Mouse (Mus musculus) gastrocnemius, postnatal 36 days (tissue): ENCODE measurements at regions not wholly inside any gene's neighbourhood (a gene's known extent, or its start where the extent isn't known, plus 50 kb on each side); places are given as distances from the start of the nearest gene placed in this dataset.

Experiments used
- DNase-seq, 2 experiments: peaks; one replicate each; pipeline ENCODE4 v3.0.0; 2022
- intact Hi-C: fragments of 180-260 bp; cut with DNase I; formaldehyde crosslinking; loops from one replicate; pipeline ENCODE4 v1.15.1; 2025

DNA sequence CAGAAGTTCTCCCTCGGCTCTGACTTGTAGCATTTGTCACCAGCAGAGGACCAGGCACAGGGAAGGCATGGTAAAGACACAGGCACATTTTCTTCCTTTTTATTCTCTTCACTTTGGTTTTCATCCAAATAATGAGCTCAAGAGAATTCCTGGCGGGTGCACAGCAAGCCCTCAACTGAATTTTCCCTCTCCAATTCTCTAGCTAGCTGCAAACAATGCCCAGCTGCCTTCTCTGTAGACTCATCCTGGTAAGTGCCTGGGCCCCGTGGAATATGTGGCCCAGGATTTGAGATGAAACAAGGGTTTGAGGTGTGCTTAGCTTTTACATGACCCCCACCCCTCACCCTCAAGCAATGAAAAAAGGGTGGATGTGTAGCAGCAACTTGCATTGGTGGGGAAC, 90.4 kb downstream of the Otol1 start:
- intact Hi-C loops, result no loop called here
- no peak for DNase-seq

GRCm38 (mm10) chr3:70102091-70102490, 94.7 kb downstream of the Otol1 start:
- no peak for DNase-seq
- intact Hi-C loops, result no loop called here

DNA sequence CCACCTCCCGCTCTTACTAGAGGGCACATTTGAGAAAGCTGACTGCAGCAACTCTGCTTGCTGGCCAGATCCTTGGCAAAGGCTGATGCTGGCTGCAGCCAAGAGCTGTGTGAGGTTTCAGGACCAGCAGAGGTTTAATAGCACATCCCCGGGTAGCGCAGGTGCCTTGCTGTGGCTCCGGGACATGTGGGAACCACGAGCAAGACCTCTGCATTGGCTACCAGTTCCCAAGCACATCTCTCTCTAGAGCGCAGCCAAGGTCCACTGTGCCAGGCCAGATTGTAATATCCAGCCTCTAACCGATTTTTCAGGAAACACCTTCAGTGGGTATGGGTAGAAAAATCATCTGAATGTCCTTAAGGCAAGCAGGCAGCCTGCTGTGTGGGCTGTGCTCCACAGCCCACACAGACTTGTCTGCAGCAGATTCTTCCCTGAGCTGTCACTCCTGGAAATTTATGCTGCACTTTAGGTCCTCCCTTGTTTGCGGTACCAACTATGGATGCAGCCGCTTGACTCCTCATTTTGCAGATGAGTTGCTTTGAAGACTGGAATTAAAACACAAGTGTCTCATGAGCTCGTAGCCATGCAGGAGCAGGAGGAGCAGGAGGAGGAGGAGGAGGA, 95.3 kb downstream of the Otol1 start:
- DNase-seq, result no peak
- intact Hi-C loops, result no loop called here

- intact Hi-C loops, result loop anchor here (2.0 kb wide), 1 partner anchor 303 kb away; no protein-coding TSS in a partner anchor
- peak; percentile 35 to 37 for DNase-seq
These were observed 96.8 kb downstream of the Otol1 start for GRCm38 (mm10) chr3:70103983-70104827.

- DNase-seq, result peak; percentile 12 to 32
- intact Hi-C loops, result loop anchor here (2.0 kb wide), 1 partner anchor 302 kb away; no protein-coding TSS in a partner anchor
These were observed 97.5 kb downstream of the Otol1 start for GRCm38 (mm10) chr3:70104828-70105399.

- intact Hi-C loops, result loop anchor here (2.0 kb wide), 1 partner anchor 301 kb away; no protein-coding TSS in a partner anchor
- DNase-seq, result no peak
These were observed 98.1 kb downstream of the Otol1 start for GRCm38 (mm10) chr3:70105561-70105960.

DNA sequence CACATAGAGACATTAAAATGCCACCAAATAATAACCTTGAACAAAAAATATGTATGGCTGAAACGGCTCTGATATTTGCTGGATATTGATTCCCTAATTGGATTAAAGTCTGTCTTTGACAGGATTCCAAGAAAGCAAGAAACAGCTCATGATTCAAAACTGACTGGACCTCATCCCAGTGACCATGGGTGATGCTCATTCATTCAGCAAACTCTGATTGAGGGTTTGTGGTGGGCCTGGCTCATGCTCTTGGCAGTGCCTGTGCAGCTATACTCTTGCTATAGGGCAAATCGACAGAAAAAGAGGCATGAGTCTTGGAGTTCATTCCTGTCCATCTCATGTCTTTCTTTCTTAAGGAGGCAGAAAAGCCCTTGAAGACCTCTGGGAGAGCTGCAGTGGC, 98.7 kb downstream of the Otol1 start:
- no peak for DNase-seq
- intact Hi-C loops, result no loop called here

GRCm38 (mm10) chr3:70126212-70126611, 118.8 kb downstream of the Otol1 start:
- DNase-seq, result no peak
- intact Hi-C loops, result no loop called here

DNA sequence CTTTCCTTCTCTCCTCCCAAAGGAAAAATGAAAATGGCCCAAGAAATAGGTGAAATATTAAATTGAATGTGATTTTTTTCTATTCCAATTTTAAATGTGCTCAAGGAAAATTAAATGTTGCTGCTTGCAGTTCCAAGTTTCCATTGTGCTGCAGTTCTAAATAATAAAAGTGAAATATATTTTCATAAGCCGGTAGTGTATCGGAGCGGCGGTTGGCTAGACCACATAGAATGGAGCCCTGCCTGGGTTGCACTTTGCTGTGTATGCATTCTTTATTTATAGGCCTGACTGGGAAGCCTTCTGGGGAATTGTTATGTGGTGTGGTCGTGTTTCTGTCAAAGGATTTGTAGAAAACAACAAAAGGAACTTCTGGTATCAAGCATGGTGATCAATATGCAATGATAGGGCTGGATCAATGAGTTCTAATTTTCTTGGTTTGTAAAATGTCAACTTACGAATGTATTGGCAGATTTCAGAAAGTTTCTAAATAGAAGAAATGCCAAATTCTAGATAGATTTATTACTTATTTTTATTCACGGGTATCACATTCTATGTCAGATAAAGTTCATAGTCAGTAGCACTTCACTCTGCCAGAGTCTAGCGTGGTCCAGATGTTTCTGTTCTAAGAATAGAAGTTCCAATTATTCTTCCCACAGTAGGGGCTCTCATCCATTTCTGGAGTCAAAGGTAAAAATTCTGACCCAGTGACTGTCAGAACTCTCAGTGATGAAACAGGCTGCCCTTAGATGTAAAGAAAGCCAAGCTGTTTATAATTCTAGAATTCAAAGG, 123.0 kb downstream of the Otol1 start:
- no peak for DNase-seq
- intact Hi-C loops, result no loop called here

DNA sequence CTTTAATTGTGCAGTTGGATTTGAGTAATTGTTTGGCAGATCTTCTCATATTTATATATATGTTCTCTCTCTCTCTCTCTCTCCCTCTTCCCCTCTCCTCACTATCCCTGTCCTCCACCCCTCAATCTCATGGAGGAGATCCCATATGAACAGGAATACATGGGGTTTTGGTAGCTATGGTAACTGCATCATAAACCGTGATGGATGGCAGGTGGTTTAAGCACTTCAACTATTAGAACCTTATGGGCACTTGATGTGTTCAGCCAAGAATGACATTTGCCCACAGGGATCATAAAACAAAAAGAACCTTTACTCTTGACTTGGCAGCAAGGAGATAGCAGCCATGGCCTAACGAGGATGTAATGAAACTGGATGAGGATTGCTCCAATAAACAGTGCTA, 127.5 kb downstream of the Otol1 start:
- intact Hi-C loops, result no loop called here
- no peak for DNase-seq

- no peak for DNase-seq
- intact Hi-C loops, result no loop called here
These were observed 131.1 kb downstream of the Otol1 start for GRCm38 (mm10) chr3:70138488-70138887.

DNA sequence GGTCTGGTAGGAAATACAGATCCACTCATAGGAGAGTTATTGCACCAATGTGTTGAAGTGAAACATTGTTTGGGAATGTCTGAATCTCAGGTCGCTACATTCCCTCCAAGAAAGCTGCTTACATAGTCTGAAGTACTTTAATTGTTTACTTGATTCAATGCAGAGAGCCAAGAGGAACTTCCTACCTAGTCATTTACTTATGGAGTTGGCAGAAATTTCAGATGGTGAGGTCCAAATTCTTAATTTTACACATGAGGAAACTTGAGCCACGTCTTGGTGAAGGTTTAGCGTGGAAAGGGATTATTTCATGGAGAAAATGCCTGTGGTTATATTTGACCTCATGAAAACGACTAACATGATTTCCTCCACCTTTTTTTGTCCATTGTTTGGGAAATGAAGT, 131.5 kb downstream of the Otol1 start:
- no peak for DNase-seq
- intact Hi-C loops, result no loop called here

- intact Hi-C loops, result no loop called here
- DNase-seq, result no peak
These were observed 138.3 kb downstream of the Otol1 start for GRCm38 (mm10) chr3:70145728-70146127.

GRCm38 (mm10) chr3:70151156-70151555, 143.7 kb downstream of the Otol1 start:
- DNase-seq, result no peak
- intact Hi-C loops, result no loop called here

DNA sequence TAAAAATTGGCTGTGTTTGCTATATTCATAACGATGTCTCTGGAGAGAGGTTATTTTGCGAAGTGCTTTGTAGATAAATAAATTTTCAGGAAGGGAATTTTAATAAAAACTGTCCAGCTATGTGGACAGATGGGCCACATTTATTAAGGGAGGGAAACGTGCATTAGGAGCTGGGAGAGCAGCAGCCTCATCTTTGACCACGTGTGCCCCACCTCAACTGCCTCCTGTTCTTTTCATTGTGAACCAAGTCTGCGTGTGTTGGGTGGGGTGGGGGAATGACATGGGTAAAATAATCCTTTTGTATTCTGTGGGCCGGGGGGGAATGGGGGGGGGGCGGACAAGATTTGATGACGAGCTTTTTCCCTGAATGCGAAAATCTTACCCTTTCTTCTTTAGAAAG, 152.6 kb downstream of the Otol1 start:
- intact Hi-C loops, result no loop called here
- no peak for DNase-seq

DNA sequence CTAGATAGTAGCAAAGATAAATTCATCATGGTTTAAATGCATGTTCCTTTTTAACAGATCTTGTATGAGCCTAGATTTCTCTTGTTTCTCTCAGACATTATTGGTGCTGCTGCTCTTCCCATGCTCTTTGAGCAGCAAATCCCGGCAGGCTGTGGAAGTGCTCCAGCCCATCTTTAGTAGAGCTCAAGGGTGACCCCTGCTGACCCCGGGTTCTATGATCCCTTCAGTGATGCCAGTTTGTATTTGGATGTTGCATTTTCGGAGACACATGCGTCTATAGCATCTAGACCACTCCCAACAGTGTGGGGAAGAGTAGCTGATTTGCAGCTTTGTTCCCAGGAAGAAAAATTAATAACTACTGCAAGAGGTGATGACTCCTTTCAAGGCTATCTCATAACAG, 164.3 kb downstream of the Otol1 start:
- intact Hi-C loops, result no loop called here
- DNase-seq, result no peak

DNA sequence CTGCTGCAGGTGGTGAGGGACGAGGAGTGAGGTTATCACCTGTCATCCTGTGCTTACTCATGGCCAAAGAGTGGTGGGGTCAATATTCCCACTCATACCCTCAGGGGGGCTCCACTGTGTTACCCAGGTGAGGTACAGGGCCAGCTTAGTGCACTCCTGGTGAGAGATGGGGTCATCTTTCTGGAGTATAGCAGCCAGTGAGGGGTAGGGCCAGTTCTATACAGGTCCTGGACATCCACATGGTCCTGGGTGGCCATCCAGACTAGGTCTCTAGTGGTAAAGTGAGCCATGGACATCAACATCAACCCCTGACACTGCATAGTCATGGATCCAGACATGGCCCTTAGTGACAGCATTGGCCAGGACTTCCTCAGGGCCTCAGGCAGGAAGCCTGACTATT, 169.0 kb downstream of the Otol1 start:
- no peak for DNase-seq

GRCm38 (mm10) chr3:70181611-70182010, 174.2 kb downstream of the Otol1 start:
- no peak for DNase-seq
- intact Hi-C loops, result no loop called here

More for the DNA sequence above, 169.0 kb downstream of the Otol1 start:
- intact Hi-C loops, result no loop called here

- DNase-seq, result no peak
- intact Hi-C loops, result no loop called here
These were observed 183.3 kb downstream of the Otol1 start for GRCm38 (mm10) chr3:70190741-70191140.

DNA sequence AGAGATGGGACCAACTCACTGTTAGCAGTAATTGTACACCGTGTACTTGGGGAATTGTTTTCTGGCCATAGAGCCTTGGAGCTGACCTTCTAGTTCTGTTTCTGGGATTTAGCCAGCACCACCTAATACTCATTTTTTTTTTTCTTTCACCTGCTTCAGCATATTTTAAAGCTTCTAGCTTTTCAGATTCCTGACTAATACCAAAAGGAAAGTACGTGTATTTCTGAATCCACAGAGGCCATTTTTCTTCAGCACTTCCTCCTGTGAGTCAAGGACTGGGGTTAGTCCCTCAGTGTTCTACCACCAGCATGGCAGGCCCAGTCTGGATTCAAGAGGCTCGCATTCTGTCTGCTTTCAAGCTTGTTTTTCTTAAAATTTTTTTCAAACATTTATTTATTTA, 189.3 kb downstream of the Otol1 start:
- intact Hi-C loops, result no loop called here
- DNase-seq, result no peak

- DNase-seq, result no peak
These were observed 191.5 kb downstream of the Otol1 start for GRCm38 (mm10) chr3:70198890-70199289.

More at GRCm38 (mm10) chr3:70198890-70199289, 191.5 kb downstream of the Otol1 start:
- intact Hi-C loops, result no loop called here
